Mouse (Mus musculus) hindlimb bud, embryonic 11.5 days (tissue): ENCODE measurements around the gene Tmem63a.
"Not testable (repeated sequence)": the region's sequence is repeated elsewhere in the genome, so short reads cannot be mapped to it uniquely, and the experiment has no call there.

Source experiments
- DNase-seq: peaks from one replicate; pipeline ENCODE4 v3.0.0-alpha.2; 2012; ENCODE audit warnings: low read depth, low spot score; ENCODE audit errors: extremely low spot score

The Tmem63a gene

GRCm38 (mm10) chr1:180926286-180926685 lies 15.9 kb upstream of the Tmem63a start:
- DNase-seq, result no peak

GRCm38 (mm10) chr1:180929599-180929998 lies 12.5 kb upstream of the Tmem63a start:
- no peak for DNase-seq

GRCm38 (mm10) chr1:180931106-180931505 lies 11.0 kb upstream of the Tmem63a start:
- no peak for DNase-seq

DNA sequence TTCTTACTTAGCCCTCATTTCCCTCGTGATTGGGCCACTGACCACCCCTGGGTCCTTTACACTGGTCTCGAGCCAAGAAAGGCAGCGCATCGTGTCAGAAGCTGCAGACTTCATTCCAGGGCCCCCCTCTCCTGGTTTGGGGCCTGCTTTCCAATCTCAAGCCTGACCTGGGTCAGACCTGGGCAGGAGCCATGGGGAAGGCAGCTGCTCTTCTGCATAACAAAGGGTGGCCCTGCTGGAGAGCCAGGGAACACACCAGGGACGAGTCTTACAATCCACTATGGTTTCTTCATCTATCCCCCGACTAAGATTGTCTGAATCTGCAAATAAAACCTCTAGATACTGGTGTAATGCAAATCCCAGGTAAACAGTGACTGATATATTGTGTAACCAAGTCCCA lies 8.5 kb upstream of the Tmem63a start:
- no peak for DNase-seq

- DNase-seq, result no peak
Observed at GRCm38 (mm10) chr1:180934467-180935419, 7.4 kb upstream of the Tmem63a start, which contains the start of gene Lefty1. Gene Lefty1, plus strand, starts transcription at chr1:180935022.

DNA sequence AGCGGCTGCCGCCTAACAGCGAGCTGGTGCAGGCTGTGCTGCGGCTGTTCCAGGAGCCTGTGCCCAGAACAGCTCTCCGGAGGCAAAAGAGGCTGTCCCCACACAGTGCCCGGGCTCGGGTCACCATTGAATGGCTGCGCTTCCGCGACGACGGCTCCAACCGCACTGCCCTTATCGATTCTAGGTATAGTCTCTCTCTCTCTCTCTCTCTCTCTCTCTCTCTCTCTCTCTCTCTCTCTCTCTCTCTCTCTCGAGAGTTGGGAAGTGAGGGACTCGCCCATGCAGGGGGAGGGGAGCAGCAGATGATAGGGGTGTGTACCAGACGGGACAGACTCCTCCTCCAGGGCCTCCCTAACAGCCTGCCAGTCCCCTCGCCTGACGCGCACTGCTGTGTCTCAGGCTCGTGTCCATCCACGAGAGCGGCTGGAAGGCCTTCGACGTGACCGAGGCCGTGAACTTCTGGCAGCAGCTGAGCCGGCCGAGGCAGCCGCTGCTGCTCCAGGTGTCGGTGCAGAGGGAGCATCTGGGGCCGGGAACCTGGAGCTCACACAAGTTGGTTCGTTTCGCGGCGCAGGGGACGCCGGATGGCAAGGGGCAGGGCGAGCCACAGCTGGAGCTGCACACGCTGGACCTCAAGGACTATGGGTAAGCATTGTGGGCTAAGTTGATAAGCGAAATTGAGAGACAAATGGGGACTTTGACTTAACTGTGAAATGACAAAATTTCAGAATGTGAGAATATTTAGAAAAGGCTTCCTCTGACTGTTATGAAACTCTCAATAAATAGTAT lies 5.3 kb upstream of the Tmem63a start:
- DNase-seq, result not testable (repeated sequence)

DNA sequence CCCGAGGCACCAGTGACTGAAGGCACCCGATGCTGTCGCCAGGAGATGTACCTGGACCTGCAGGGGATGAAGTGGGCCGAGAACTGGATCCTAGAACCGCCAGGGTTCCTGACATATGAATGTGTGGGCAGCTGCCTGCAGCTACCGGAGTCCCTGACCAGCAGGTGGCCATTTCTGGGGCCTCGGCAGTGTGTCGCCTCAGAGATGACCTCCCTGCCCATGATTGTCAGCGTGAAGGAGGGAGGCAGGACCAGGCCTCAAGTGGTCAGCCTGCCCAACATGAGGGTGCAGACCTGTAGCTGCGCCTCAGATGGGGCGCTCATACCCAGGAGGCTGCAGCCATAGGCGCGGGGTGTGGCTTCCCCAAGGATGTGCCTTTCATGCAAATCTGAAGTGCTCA lies 4.5 kb upstream of the Tmem63a start:
- not testable (repeated sequence) for DNase-seq

GRCm38 (mm10) chr1:180938781-180939180 lies 3.4 kb upstream of the Tmem63a start:
- not testable (repeated sequence) for DNase-seq

DNA sequence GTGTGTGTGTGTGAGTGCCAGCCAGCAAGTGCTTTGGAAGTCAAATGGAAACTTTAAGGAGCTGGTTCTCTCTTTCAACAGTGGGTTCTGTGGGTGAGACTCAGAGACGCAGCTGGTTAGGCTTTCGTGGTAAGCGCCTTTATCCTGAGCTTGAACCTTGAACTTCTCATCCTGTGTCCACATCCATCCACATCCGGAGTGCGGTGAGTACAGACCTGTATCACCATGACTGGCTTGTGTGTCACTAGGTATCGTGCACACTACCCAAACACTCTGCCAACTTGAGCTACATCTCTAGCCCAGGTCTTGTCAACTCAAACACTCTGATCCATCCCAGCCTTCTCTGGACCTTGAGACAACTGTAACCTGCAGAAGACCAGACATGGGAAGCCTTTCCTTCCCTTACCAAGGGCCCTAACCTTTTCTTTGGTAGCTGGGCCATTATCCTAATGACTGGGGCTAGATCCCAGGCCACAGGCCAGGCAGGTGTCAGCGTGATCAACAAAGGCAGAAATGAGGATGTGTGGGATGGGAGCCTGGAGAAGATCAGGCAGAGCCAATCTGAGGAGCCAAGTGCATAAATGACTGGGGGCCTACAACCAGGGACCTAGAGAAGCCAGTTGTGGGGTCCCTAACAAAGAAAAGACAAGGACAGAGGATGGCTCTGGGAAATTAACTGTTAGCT lies 1.2 kb upstream of the Tmem63a start:
- DNase-seq, result no peak

GRCm38 (mm10) chr1:180941726-180942125 lies 418 bp upstream of the Tmem63a start:
- no peak for DNase-seq

- DNase-seq, result no peak
Observed at GRCm38 (mm10) chr1:180943032-180943644, 994 bp downstream of the Tmem63a start.

- DNase-seq, result no peak
Observed at GRCm38 (mm10) chr1:180943896-180944295, 1.8 kb downstream of the Tmem63a start.

GRCm38 (mm10) chr1:180944553-180944952 lies 2.4 kb downstream of the Tmem63a start:
- no peak for DNase-seq

DNA sequence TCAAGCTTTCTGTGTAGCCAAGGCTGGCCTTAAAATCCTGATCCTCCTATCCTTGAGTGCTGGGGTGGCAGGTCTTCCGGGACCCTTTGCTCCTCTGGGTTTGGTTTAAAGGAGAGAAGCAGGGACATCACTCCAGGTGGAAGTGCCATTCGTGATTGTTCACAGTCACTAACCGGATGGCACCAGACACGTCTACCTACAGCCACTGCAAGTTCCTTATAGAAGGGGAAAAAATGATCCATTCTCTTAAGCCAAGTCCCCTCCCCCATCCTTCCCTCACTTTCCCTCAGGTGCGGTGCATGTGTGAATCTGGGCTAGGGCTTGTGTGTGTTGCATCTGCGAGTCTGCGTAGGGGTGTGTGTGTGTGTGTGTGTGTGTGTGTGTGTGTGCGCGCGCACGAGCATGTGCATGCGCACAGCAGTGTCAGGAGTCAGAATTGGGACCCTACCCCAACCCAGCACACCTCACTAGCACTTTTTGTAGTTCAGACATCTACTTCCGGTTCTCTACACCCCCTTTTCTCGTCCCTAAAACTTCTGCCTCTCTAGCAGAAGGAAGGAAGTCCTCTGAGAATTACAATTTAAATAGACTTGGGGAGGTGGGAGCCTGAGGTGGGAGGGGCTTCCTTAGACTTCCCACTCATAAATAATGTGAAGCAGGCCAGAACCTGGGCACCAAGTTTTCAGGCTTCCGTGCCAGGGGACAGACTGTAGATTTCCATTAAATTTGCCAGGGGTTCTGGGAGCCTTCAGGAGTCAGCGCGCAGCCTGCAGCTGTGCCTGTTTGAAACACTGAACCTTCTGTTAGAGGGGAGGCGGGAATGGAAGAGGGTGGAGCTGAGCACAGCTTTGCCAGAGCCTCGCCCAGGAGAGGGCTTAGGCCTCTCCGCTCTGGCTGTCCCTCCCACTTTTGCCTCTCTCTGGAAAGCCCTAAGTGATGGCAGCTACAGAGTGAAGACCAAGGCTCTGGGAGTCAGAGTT lies 3.1 kb downstream of the Tmem63a start:
- DNase-seq, result no peak

- DNase-seq, result no peak
Observed at GRCm38 (mm10) chr1:180946448-180946847, 4.3 kb downstream of the Tmem63a start.

- DNase-seq, result no peak
Observed at GRCm38 (mm10) chr1:180952085-180952746, 10.1 kb downstream of the Tmem63a start.

DNA sequence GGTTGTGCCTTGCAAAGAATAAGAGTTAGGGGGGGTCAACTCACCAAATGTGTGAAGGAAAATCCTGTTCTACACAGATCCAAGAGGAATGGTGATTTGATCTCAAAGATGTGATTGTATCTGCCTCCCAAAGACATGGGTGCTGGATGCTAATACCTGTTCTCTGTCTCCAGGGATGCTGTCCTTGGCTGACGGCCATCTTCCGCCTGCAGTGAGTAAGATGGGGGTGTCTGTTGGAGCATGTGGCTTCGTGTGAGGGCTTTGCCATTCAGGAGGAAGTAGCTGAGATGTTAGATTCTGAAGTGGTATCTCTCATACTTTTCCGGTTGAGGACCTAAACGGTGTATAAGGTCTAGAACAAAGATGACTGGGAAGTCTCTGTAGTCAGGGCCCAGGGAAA lies 10.7 kb downstream of the Tmem63a start:
- DNase-seq, result no peak

DNA sequence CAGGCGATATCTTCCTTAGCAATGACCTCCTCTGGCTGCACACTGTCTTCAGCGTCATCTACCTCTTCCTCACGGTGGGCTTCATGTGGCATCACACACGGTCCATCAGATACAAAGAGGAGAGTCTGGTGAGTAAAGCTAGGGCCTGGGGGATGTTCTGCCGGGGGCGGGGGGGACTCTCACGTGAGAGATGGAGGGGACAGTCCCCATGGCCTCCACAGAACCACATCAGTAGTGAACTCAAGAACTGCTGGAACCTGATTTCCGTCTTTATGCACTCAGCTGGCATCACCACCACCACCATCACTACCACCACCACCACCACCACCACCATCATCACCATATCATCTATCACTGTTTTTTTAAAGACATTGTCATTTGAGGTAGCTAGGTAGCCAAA lies 14.3 kb downstream of the Tmem63a start:
- no peak for DNase-seq

GRCm38 (mm10) chr1:180956973-180957381 lies 14.8 kb downstream of the Tmem63a start:
- DNase-seq, result no peak
